Mouse (Mus musculus) heart, embryonic 11.5 days (tissue): ENCODE data around the gene Dnajb13. TPM values are rescaled to one million over a fixed set of nuclear protein-coding genes. Genes with fewer than 3 reads are reported as not detected.

Experiments used
- ATAC-seq: fragments of 200-750 bp; cut with Nextera tagmentation; replicated peaks from 2 replicates; pipeline ENCODE4 v1.8.0; 2017; ENCODE audit warnings: moderate library complexity; ENCODE audit not compliant: insufficient number of reproducible peaks, low FRiP score, low TSS enrichment
- H3K27ac ChIP-seq: fragments of 300-500 bp; sonication (generic); 2 replicates; pipeline ENCODE4 v1.5.1; 2014; ENCODE audit warnings: mild to moderate bottlenecking, low read depth, low read length
- H3K27me3 ChIP-seq: fragments of 300-500 bp; sonication (generic); 2 replicates; pipeline ENCODE4 v1.6.1; 2014; ENCODE audit warnings: mild to moderate bottlenecking, low read length, mixed read lengths; ENCODE audit not compliant: control insufficient read depth, insufficient read depth
- H3K36me3 ChIP-seq: fragments of 300-500 bp; sonication (generic); 2 replicates; pipeline ENCODE4 v1.6.1; 2014; ENCODE audit warnings: mild to moderate bottlenecking, low read length, moderate library complexity, mixed read lengths; ENCODE audit not compliant: control insufficient read depth, insufficient read depth
- H3K4me1 ChIP-seq: fragments of 300-500 bp; sonication (generic); 2 replicates; pipeline ENCODE4 v1.6.1; 2014; ENCODE audit warnings: low read length; ENCODE audit not compliant: control insufficient read depth, insufficient read depth
- H3K4me2 ChIP-seq: fragments of 300-500 bp; sonication (generic); 2 replicates; pipeline ENCODE4 v1.6.1; 2014; ENCODE audit warnings: mild to moderate bottlenecking, moderate library complexity
- H3K4me3 ChIP-seq: fragments of 300-500 bp; sonication (generic); 2 replicates; pipeline ENCODE4 v1.5.1; 2014; ENCODE audit warnings: low read depth, low read length
- H3K9ac ChIP-seq: fragments of 300-500 bp; sonication (generic); 2 replicates; pipeline ENCODE4 v1.6.1; 2014; ENCODE audit warnings: mild to moderate bottlenecking, low read depth, low read length, moderate library complexity
- H3K9me3 ChIP-seq: fragments of 300-500 bp; sonication (generic); replicated peaks from 2 replicates; pipeline ENCODE4 v1.6.1; 2016; ENCODE audit warnings: low read length; ENCODE audit not compliant: control insufficient read depth
- WGBS: fragments of 180-500 bp; shearing (Covaris S2); extraction: QIAGEN DNeasy Blood & Tissue Kit; methylation state at CpG from one replicate; pipeline ENCODE4 v1.1.7; 2014; ENCODE audit not compliant: insufficient replicate concordance; 5-methylcytosine and 5-hydroxymethylcytosine counted together
- polyA plus RNA-seq: library from polyadenylated mRNA; unstranded; fragments of >200 nt; fragmentation: Nextera tagmentation; extraction: Ambion mirVana; gene quantifications from 2 replicates; pipeline ENCODE4 v1.2.1, GENCODE M21; 2014

Dnajb13 gene
- polyA plus RNA-seq, 1 experiment from 2014 or later = 0.19 TPM

DNA sequence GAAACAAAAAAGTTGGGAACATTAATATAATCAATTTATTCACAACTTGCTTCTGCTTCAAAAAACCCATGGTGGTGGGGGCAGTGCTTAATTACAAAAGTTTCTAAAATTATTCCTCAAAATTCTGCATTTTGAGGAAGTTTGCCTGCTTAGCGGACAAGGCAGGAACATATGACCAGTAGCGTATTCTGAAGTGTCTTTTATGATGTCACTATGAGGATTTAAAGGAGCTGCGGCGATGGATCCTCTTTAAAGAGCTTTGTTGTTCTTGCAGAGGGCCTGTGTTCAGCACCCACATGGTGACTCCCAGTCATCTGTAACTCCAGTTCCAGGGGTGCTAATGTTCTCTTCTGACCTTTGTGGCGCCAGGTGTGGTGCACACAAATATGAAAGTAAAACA lies 16.0 kb upstream of the Dnajb13 start:
- Histone ChIP-seq H3K27me3 (no peaks in the 10 kb centered on the region), H3K4me1 (no peaks in the 10 kb centered on the region), H3K9me3 (no peaks in the 10 kb centered on the region), H3K4me2 (no peak overlapping the region), H3K9ac (no peak overlapping the region), H3K4me3 (no peak overlapping the region), H3K36me3 (no peaks in the 10 kb centered on the region), H3K27ac (no peak overlapping the region)
- no peak for ATAC-seq
- 86% methylated on average over 5 of the region's 5 CpGs for WGBS

DNA sequence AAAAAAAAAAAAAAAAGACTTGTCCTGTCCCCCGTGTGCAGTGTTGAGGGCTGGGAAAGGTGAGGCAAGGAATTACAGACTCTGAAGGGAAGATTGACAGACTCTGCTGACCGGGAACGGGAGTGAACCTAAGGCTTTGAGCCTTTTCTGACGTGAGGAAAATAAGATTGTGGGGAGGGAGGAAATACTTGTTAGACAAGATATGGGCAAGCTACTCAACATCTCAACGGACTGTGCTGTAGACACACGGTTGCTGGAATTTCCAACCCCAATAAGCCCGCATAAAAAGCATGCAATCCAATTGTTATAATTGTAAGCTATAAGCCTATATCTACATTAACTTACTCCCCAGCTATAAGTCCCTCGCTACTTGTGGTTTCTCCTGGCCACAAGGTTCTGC lies 9.9 kb upstream of the Dnajb13 start:
- Histone ChIP-seq H3K9ac (no peak overlapping the region), H3K4me2 (no peak overlapping the region), H3K4me1 (no peaks in the 10 kb centered on the region), H3K27ac (no peak overlapping the region), H3K4me3 (no peak overlapping the region), H3K27me3 (no peaks in the 10 kb centered on the region), H3K36me3 (no peaks in the 10 kb centered on the region), H3K9me3 (no peaks in the 10 kb centered on the region)
- WGBS = 55% methylated on average over 8 of the region's 8 CpGs
- no peak for ATAC-seq

DNA sequence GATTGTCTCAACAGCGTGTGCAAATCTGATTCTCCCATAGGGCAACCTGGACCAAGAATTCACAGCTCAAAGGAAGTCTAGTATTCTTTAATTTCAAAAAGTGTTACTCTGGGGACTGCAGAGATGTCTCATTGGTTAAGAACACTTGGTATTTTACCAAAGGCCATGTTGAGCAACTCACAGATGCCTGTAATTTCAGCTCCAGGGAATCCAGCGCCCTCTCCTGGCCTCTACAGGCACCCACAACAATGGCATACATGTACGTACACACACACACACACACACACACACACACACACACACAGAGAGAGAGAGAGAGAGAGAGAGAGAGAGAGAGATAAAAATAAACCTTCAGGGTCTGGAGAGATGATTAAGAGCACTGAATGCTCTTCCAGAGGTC lies 7.5 kb upstream of the Dnajb13 start:
- Histone ChIP-seq H3K27me3 (no peaks in the 10 kb centered on the region), H3K4me2 (no peak overlapping the region), H3K4me1 (no peaks in the 10 kb centered on the region), H3K9me3 (no peaks in the 10 kb centered on the region), H3K4me3 (no peak overlapping the region), H3K36me3 (no peaks in the 10 kb centered on the region), H3K27ac (no peak overlapping the region), H3K9ac (no peak overlapping the region)
- no peak for ATAC-seq
- 61% methylated on average over 3 of the region's 3 CpGs for WGBS

DNA sequence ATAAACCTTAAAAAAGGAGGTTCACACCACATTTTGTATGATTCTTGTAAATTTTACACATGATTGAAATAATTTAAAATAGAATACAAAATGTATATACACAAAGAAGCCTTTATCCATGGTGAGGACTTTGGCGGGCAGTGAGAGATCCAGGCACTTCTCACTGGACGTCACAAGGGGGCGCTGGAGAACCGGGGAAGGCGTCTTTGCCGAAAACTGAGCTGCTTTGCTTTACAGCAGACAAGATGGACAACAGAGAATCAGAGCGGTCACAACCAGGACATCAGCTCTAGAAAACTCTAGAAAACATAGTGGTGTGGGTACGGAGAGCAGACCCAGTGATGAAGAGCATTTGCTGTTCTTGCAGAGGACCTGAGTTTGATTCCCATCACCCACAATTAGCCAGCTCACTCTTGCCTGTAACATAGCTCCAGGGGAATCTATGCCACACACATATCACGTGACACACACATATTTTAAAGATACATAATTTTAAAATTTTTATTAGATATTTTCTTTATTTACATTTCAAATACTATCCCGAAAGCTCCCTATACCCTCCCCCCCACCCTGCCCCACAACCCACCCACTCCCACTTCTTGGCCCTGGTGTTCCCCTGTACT lies 6.0 kb upstream of the Dnajb13 start:
- Histone ChIP-seq H3K4me1 (no peaks in the 10 kb centered on the region), H3K27ac (no peak overlapping the region), H3K27me3 (no peaks in the 10 kb centered on the region), H3K9me3 (no peaks in the 10 kb centered on the region), H3K4me2 (peak overlapping the region; percentile 27), H3K9ac (no peak overlapping the region), H3K4me3 (no peak overlapping the region), H3K36me3 (no peaks in the 10 kb centered on the region)
- ATAC-seq = no peak; the same call in 1 of the 2 replicates
- WGBS = 25% methylated on average over 10 of the region's 10 CpGs

DNA sequence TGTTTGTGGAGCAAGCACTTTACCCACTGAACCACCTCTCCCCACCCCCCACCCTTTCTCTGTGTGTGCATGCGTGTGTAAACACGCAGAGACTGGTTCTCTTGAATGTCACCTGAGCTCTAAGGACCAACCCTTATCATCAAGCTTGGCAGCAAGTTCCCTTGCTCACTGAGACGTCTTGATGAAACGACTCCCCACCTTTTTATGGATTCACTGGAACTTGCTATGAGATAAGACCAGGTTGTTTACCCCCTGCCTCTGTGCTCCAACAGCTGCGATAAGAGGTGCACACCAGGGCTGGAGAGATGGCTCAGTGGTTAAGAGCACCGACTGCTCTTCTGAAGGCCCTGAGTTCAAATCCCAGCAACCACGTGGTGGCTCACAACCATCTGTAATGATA lies 5.4 kb upstream of the Dnajb13 start:
- no peak for ATAC-seq
- WGBS = 59% methylated on average over 7 of the region's 7 CpGs
- no peak overlapping the region for H3K4me3 ChIP-seq
- no peak overlapping the region for H3K4me2 ChIP-seq
- H3K4me1 ChIP-seq = no peaks in the 10 kb centered on the region
- H3K9ac ChIP-seq = no peak overlapping the region
- H3K9me3 ChIP-seq = no peaks in the 10 kb centered on the region
- no peaks in the 10 kb centered on the region for H3K27me3 ChIP-seq
- H3K36me3 ChIP-seq = no peaks in the 10 kb centered on the region
- no peak overlapping the region for H3K27ac ChIP-seq

DNA sequence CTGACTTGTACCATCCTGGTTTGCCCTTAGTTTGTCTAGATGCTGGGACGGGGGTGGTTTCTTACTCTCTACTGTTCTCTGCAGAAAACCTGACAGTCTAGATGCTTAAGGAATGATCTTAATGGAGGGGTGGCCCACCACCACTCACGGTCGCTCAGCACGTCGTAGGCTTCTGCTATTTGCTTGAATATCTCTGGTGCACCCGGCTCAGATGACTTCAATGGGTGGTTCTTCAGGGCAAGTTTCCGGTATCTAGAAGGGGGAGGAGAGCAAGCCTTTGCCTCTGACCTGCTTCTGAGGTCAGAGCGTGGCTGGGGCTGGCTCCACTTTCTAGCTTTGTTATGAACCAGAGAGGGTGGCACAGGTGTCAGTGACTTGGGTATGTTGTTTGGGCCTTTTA lies 3.2 kb downstream of the Dnajb13 start:
- no peak overlapping the region for H3K4me3 ChIP-seq
- no peak overlapping the region for H3K9ac ChIP-seq
- ATAC-seq = no peak
- no peaks in the 10 kb centered on the region for H3K36me3 ChIP-seq
- no peaks in the 10 kb centered on the region for H3K4me1 ChIP-seq
- H3K27me3 ChIP-seq = no peaks in the 10 kb centered on the region
- no peak overlapping the region for H3K4me2 ChIP-seq
- H3K9me3 ChIP-seq = no peaks in the 10 kb centered on the region
- H3K27ac ChIP-seq = no peak overlapping the region
- WGBS = 57% methylated on average over 8 of the region's 8 CpGs

DNA sequence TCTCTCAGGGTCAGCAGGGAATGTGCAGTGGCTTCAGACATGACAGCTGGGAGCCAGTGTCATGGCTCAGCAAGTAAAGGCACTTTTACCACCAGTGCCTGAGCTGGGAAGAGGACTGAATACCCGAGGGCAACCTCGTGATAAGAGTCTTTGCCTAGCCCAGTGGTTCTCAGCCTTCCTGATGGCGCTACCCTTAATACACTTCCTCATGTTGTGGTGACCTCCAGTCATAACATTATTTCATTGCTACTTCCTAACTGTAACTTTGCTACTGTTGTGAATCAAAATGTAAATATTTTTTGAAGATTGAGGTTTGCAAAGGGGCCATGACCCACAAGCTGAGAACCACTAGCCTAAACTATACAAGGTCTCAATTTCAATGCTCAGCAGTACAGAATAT lies 6.1 kb downstream of the Dnajb13 start:
- no peak overlapping the region for H3K4me2 ChIP-seq
- ATAC-seq = no peak
- no peak overlapping the region for H3K27ac ChIP-seq
- H3K4me3 ChIP-seq = no peak overlapping the region
- no peaks in the 10 kb centered on the region for H3K4me1 ChIP-seq
- H3K36me3 ChIP-seq = no peaks in the 10 kb centered on the region
- no peaks in the 10 kb centered on the region for H3K9me3 ChIP-seq
- no peaks in the 10 kb centered on the region for H3K27me3 ChIP-seq
- WGBS = 46% methylated on average over 3 of the region's 3 CpGs
- no peak overlapping the region for H3K9ac ChIP-seq

DNA sequence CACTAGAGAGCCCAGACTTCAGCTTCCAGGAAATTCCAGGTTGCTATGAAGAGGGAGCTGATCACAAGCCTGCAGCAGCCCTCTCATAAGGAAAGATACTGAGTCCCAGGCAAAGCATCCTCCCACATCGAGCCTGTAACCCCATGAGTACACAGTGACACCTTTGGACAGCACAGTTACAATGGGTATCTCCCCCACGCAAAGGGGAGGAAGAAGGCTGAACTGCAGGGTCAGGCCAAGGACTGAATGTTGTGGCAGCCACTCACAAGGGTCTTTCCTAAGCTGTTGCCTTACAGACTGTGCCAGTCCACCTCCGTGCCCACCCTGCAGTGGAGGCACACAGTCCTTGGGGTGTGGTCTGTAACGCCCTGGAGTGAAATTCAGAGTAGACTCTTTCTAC lies 8.3 kb downstream of the Dnajb13 start:
- no peak for ATAC-seq
- 87% methylated on average over 4 of the region's 4 CpGs for WGBS

DNA sequence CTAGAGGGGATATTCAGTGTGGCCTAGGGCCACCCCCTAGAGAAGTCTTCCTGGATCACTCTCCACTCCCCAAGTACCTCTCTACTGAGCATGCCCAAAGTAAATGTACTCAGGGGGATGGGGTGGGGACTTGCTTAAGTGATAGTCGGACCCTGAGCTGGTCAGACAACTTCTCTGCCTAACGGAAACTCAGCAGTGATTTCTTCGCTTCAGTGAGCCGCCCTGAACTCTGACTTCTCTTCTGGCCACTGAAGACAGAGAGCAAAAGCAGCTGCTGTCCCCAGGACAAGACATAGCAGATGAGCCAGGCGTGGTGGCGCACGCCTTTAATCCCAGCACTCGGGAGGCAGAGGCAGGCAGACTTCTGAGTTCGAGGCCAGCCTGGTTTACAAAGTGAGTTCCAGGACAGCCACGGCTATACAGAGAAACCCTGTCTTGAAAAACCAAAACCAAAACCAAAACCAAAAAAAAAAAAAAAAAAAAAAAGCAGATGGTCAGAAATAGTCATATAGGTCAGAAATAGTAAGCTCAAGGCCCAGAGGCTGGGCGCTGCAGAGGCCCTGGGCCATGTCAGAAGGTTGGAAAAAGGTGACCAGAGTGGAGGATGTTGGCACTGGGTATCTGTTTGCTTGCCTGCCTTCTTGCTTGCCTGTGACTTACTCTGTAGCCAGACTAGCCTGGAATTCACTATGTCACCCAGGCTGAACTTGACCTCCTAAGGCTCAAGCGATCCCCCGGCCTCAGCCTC lies 9.8 kb downstream of the Dnajb13 start:
- WGBS = 83% methylated on average over 13 of the region's 13 CpGs
- Histone ChIP-seq H3K9ac (no peak overlapping the region), H3K27me3 (no peaks in the 10 kb centered on the region), H3K4me1 (no peaks in the 10 kb centered on the region; the same call in 1 of the 2 replicates), H3K9me3 (no peaks in the 10 kb centered on the region), H3K4me3 (no peak overlapping the region), H3K27ac (no peak overlapping the region), H3K4me2 (no peak overlapping the region), H3K36me3 (peaks cover 3% of the 10 kb centered on the region)
- no peak for ATAC-seq

More for the DNA sequence above, 8.3 kb downstream of the Dnajb13 start:
- no peak overlapping the region for H3K4me3 ChIP-seq
- H3K4me1 ChIP-seq = no peaks in the 10 kb centered on the region; the same call in 1 of the 2 replicates
- H3K4me2 ChIP-seq = no peak overlapping the region
- H3K27me3 ChIP-seq = no peaks in the 10 kb centered on the region
- no peak overlapping the region for H3K9ac ChIP-seq
- no peaks in the 10 kb centered on the region for H3K9me3 ChIP-seq
- no peaks in the 10 kb centered on the region; the same call in 1 of the 2 replicates for H3K36me3 ChIP-seq
- H3K27ac ChIP-seq = no peak overlapping the region
